Mouse (Mus musculus): ENCODE data around the gene Abcb6. TPM values are rescaled to one million over a fixed set of nuclear protein-coding genes. Genes with fewer than 3 reads are reported as not detected.

Abcb6 gene
- polyA plus RNA-seq, 1 experiment = 23.8 TPM

GRCm38 (mm10) chr1:75140601-75141190 is 39.5 kb downstream of the Abcb6 start:
- Histone ChIP-seq H3K4me1 (ENCODE audit: control insufficient read depth, insufficient read depth, low read length) (no peaks in the 10 kb centered on the region), H3K4me3 (ENCODE audit: insufficient read depth, low read length) (peak overlapping the region; percentile 75), H3K27ac (ENCODE audit: insufficient read depth, low read length) (peak overlapping the region; percentile 99; the same call in 1 of the 2 replicates)
- TF ChIP-seq POLR2A (IDR thresholded peaks at IDR 0.05; ENCODE audit: extremely low read depth, insufficient read depth, low read length) = no peak
- no peak for TF ChIP-seq CTCF (IDR thresholded peaks at IDR 0.05; ENCODE audit: extremely low read depth, insufficient read depth, low read length)

GRCm38 (mm10) chr1:75138448-75138847 is 41.7 kb downstream of the Abcb6 start:
- TF ChIP-seq CTCF (IDR thresholded peaks at IDR 0.05; ENCODE audit: extremely low read depth, insufficient read depth, low read length) = no peak
- no peak for TF ChIP-seq POLR2A (IDR thresholded peaks at IDR 0.05; ENCODE audit: extremely low read depth, insufficient read depth, low read length)
- Histone ChIP-seq H3K4me1 (ENCODE audit: control insufficient read depth, insufficient read depth, low read length) (no peaks in the 10 kb centered on the region), H3K4me3 (ENCODE audit: insufficient read depth, low read length) (no peak overlapping the region), H3K27ac (ENCODE audit: insufficient read depth, low read length) (no peak overlapping the region)

- TF ChIP-seq CTCF (IDR thresholded peaks at IDR 0.05; ENCODE audit: extremely low read depth, insufficient read depth, low read length) (no peak), POLR2A (IDR thresholded peaks at IDR 0.05; ENCODE audit: extremely low read depth, insufficient read depth, low read length) (no peak)
- H3K4me3 ChIP-seq (ENCODE audit: insufficient read depth, low read length) = no peak overlapping the region
- no peak overlapping the region for H3K27ac ChIP-seq (ENCODE audit: insufficient read depth, low read length)
- no peaks in the 10 kb centered on the region for H3K4me1 ChIP-seq (ENCODE audit: control insufficient read depth, insufficient read depth, low read length)
These were observed 43.5 kb downstream of the Abcb6 start for GRCm38 (mm10) chr1:75136730-75137129.

GRCm38 (mm10) chr1:75136293-75136692 is 43.9 kb downstream of the Abcb6 start:
- Histone ChIP-seq H3K4me1 (ENCODE audit: control insufficient read depth, insufficient read depth, low read length) (no peaks in the 10 kb centered on the region), H3K27ac (ENCODE audit: insufficient read depth, low read length) (no peak overlapping the region), H3K4me3 (ENCODE audit: insufficient read depth, low read length) (no peak overlapping the region)
- no peak for TF ChIP-seq CTCF (IDR thresholded peaks at IDR 0.05; ENCODE audit: extremely low read depth, insufficient read depth, low read length)
- TF ChIP-seq POLR2A (IDR thresholded peaks at IDR 0.05; ENCODE audit: extremely low read depth, insufficient read depth, low read length) = no peak

DNA sequence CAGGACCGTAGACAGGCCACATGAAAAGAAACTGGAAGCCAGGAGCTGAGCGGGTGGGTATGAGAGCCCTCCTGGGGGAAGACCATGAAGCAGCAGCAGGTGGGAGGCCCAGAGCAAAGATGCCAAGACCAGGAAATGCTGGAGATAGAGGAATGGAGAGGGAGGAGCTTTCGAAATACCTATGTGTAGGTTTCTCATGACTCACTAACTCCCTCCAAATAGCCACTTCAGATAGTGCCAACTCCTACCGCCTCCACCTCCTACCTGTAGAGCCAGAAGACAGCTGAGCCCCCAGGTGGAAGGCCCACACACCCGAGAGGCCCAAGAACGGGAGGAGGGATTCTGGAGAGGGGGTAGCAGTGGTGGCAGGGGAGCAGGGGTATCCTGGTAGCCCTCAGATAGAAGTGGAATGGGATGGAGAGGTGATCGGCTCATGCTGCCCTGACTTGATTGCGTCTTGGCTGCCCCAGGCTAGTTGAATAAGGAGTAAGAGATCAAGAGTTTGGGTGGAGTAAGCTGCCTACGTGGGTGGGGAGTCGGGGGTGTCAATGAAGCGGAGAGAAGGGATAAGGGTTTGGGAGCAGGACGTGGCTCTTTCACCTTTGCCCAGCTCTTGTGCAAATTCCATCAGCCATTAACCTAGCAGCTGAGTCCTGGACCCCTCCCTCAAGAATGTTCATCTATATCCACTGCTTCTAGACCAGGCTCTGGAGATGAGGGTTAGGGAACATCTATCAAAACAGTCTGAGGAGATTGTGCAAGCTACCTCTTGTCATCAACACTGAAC is 46.6 kb downstream of the Abcb6 start, which contains the start of gene Slc23a3:
Slc23a3 (minus strand) TSS at position 470 of the 787 bp plus-strand sequence.
- no peak within 1 kb of the TSS for H3K4me3 ChIP-seq (ENCODE audit: insufficient read depth, low read length)
- no peaks in the 10 kb centered on the region for H3K4me1 ChIP-seq (ENCODE audit: control insufficient read depth, insufficient read depth, low read length)
- TF ChIP-seq CTCF (IDR thresholded peaks at IDR 0.05; ENCODE audit: extremely low read depth, insufficient read depth, low read length) = no peak
- TF ChIP-seq POLR2A (IDR thresholded peaks at IDR 0.05; ENCODE audit: extremely low read depth, insufficient read depth, low read length) = no peak
- no peak within 1 kb of the TSS for H3K27ac ChIP-seq (ENCODE audit: insufficient read depth, low read length)

GRCm38 (mm10) chr1:75128641-75129040 is 51.6 kb downstream of the Abcb6 start:
- Histone ChIP-seq H3K27ac (ENCODE audit: insufficient read depth, low read length) (no peak overlapping the region), H3K4me1 (ENCODE audit: control insufficient read depth, insufficient read depth, low read length) (peaks cover 1% of the 10 kb centered on the region; the same call in 1 of the 2 replicates), H3K4me3 (ENCODE audit: insufficient read depth, low read length) (no peak overlapping the region)
- TF ChIP-seq CTCF (IDR thresholded peaks at IDR 0.05; ENCODE audit: extremely low read depth, insufficient read depth, low read length) (no peak), POLR2A (IDR thresholded peaks at IDR 0.05; ENCODE audit: extremely low read depth, insufficient read depth, low read length) (no peak)

GRCm38 (mm10) chr1:75125418-75125817 is 54.8 kb downstream of the Abcb6 start:
- H3K4me3 ChIP-seq (ENCODE audit: insufficient read depth, low read length) = peak overlapping the region; percentile 75
- TF ChIP-seq POLR2A (IDR thresholded peaks at IDR 0.05; ENCODE audit: extremely low read depth, insufficient read depth, low read length) (no peak), CTCF (IDR thresholded peaks at IDR 0.05; ENCODE audit: extremely low read depth, insufficient read depth, low read length) (no peak)
- H3K4me1 ChIP-seq (ENCODE audit: control insufficient read depth, insufficient read depth, low read length) = peaks cover 1% of the 10 kb centered on the region; the same call in 1 of the 2 replicates
- H3K27ac ChIP-seq (ENCODE audit: insufficient read depth, low read length) = 0 out of 2 replicates have a peak overlapping the region, but pooled peaks have one; percentile 28

DNA sequence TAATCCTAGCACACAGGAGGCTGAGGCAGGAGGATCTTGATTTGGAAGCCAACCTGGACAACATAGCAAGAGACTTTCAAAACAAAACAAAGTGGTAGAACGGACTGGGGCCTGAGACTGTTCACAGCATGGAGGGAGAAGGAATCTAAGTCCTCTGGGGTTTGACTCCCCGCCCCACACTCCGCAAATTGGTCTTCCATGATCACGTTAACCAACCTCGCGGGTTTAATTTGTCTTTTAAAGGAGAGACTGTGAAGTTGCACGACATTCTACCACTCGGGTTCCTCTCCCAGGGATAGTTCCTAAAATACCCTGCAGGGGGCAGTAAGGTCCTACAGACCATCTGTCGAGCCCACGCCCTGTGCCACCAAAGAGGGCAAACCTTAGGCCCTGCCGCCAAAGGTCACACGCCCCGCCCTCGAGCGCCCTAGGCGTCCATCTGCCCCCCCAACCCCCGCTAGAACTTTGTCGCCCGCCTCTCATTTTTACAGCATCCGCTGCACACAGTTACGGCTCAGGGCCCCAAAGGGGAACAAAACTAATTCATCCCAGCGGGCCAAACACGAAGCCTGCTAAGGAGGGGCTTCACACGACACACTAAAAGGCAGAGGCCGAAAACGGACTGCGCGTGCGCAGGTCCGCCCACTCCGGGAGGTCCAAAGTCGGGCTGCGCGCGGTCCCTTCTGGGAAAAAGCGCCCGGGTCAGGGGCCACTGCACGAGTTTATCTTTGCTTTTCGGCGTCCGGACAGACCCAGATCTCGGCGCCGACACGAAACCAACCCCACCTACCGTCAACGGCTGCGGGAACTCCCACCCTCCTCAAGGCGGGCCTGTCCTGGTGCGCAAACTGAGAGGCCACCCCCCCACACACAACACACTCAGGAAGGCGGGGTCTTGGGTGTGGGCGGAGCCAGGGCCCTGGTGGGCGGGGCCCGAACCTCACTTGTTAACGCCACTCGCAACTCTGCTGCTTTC is 55.6 kb downstream of the Abcb6 start, which contains the start of gene Nhej1:
Nhej1 (minus strand) TSS at position 855 of the 976 bp plus-strand sequence.
- peak; percentile 76; the same call in 1 of the 2 replicates for TF ChIP-seq POLR2A (IDR thresholded peaks at IDR 0.05; ENCODE audit: extremely low read depth, insufficient read depth, low read length)
- TF ChIP-seq CTCF (IDR thresholded peaks at IDR 0.05; ENCODE audit: extremely low read depth, insufficient read depth, low read length) = peak; percentile 62
- H3K4me3 ChIP-seq (ENCODE audit: insufficient read depth, low read length) = peak within 1 kb of the TSS; percentile 75
- H3K27ac ChIP-seq (ENCODE audit: insufficient read depth, low read length) = peak within 1 kb of the TSS; percentile 96
- peaks cover 1% of the 10 kb centered on the region; the same call in 1 of the 2 replicates for H3K4me1 ChIP-seq (ENCODE audit: control insufficient read depth, insufficient read depth, low read length)

DNA sequence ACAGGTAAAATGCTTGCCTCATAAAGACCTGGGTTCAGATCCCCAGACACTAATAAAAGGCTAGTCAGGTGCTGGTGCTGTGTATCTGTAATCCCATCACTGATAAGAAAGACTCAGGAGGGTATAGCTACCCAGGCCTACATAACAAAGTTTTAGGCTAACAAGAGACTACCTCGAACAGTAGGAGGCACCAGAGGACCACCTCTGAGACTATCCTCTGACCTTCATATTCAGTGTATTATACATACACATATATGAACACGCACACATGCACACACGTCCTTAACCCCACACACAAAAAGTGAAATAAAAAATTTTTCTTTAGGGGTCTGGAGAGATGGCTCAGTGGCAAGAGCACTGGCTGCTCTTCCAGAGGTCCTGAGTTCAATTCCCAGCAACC is 58.0 kb downstream of the Abcb6 start:
- TF ChIP-seq CTCF (IDR thresholded peaks at IDR 0.05; ENCODE audit: extremely low read depth, insufficient read depth, low read length) (no peak), POLR2A (IDR thresholded peaks at IDR 0.05; ENCODE audit: extremely low read depth, insufficient read depth, low read length) (no peak)
- H3K4me3 ChIP-seq (ENCODE audit: insufficient read depth, low read length) = no peak overlapping the region
- H3K4me1 ChIP-seq (ENCODE audit: control insufficient read depth, insufficient read depth, low read length) = peaks cover 1% of the 10 kb centered on the region; the same call in 1 of the 2 replicates
- no peak overlapping the region for H3K27ac ChIP-seq (ENCODE audit: insufficient read depth, low read length)

Other genes starting within 250 kb of the Abcb6 start
- gene Cfap65, start 244.8 kb downstream of the Abcb6 start, polyA plus RNA-seq (2012; rRNA removed) = 8.9 and 10.6 TPM in 2 replicates
- 0.34 and 0.46 TPM in 2 replicates for gene Ihh, start 228.7 kb downstream of the Abcb6 start, polyA plus RNA-seq (2012; rRNA removed)
- 2.0 and 2.2 TPM in 2 replicates for gene Nhej1, start 55.2 kb downstream of the Abcb6 start, polyA plus RNA-seq (2012; rRNA removed)
- 1.7 and 1.9 TPM in 2 replicates for gene Slc23a3, start 46.5 kb downstream of the Abcb6 start, polyA plus RNA-seq (2012; rRNA removed)
- gene Cnppd1, start 37.7 kb downstream of the Abcb6 start, polyA plus RNA-seq (2012; rRNA removed) = 36.9 TPM in 2 replicates
- gene Retreg2, start 37.6 kb downstream of the Abcb6 start, polyA plus RNA-seq (2012; rRNA removed) = 227 and 233 TPM in 2 replicates
- gene Zfand2b, start 11.7 kb downstream of the Abcb6 start, polyA plus RNA-seq (2012; rRNA removed) = 64.3 and 64.9 TPM in 2 replicates
- 47.4 and 54.1 TPM in 2 replicates for gene Ankzf1, start 11.8 kb upstream of the Abcb6 start, polyA plus RNA-seq (2012; rRNA removed)
- gene Atg9a, start 11.8 kb upstream of the Abcb6 start, polyA plus RNA-seq (2012; rRNA removed) = 124 and 129 TPM in 2 replicates
- gene Glb1l, start 30.4 kb upstream of the Abcb6 start, polyA plus RNA-seq (2012; rRNA removed) = 20.4 and 21.2 TPM in 2 replicates
- gene Stk16, start 30.4 kb upstream of the Abcb6 start, polyA plus RNA-seq (2012; rRNA removed) = 159 and 172 TPM in 2 replicates
- gene Tuba4a, start 39.5 kb upstream of the Abcb6 start, polyA plus RNA-seq (2012; rRNA removed) = 345 and 362 TPM in 2 replicates
- gene A630095N17Rik, start 51.7 kb upstream of the Abcb6 start, polyA plus RNA-seq (2012; rRNA removed) = not detected in 2 replicates
- gene Dnajb2, start 56.0 kb upstream of the Abcb6 start, polyA plus RNA-seq (2012; rRNA removed) = 104 and 115 TPM in 2 replicates
- 405 TPM in 2 replicates for gene Ptprn, start 84.1 kb upstream of the Abcb6 start, polyA plus RNA-seq (2012; rRNA removed)
- 138 and 162 TPM in 2 replicates for gene Resp18, start 98.0 kb upstream of the Abcb6 start, polyA plus RNA-seq (2012; rRNA removed)
- 73.6 and 74.4 TPM in 2 replicates for gene Dnpep, start 137.6 kb upstream of the Abcb6 start, polyA plus RNA-seq (2012; rRNA removed)
- 3.0 and 3.2 TPM in 2 replicates for gene Des, start 179.9 kb upstream of the Abcb6 start, polyA plus RNA-seq (2012; rRNA removed)
- 164 and 170 TPM in 2 replicates for gene Speg, start 194.9 kb upstream of the Abcb6 start, polyA plus RNA-seq (2012; rRNA removed)